Mouse (Mus musculus): ENCODE data around the gene Rnf144a.

GRCm38 (mm10) chr12:26342086-26342485, 73.0 kb downstream of the Rnf144a start:
- TF ChIP-seq CTCF (IDR thresholded peaks at IDR 0.05; ENCODE audit: insufficient read depth, low read depth, low read length) (no peak), POLR2A (IDR thresholded peaks at IDR 0.05; ENCODE audit: insufficient read depth, low read depth, low read length) (no peak)
